In the genomic region with DNA sequence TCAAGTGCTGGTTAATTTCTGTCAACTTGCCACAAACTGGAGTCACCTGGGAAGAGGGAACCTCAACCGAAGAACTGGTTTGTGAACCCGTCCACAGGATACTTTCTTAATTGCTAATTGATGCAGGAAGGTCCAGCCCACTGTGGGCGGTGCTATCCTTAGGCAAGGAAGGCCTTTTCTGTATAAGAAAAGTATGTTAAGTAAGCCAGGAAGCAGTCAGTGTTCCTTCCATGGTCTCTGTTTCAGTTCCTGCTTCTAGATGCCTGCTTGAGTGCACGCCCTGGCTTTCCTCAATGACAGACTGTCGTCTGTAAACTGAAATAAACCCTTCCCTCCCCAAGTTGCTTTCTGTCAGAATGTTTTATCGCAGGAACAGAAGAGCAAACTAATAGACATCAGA, we compare ENCODE assay signal across 30 mouse cellular contexts. TPM values are rescaled to one million over a fixed set of nuclear protein-coding genes. Genes with fewer than 3 reads are reported as not detected.
DNase-seq lines count a peak whose midpoint lies in the region; ATAC-seq and TF ChIP-seq lines count a peak whose summit lies in the region.
"Had no signal": no experiment of that assay in that cellular context is flagged by ENCODE, and none has a peak within 500 bp of the region (broad histone marks: within the 10 kb centered on the region; RNA-seq: fewer than 3 reads in every experiment).

No protein-coding gene starts in this region.

- H3K79me2 ChIP-seq in liver, adult 2 months (ENCODE audit: control insufficient read depth, insufficient read depth, low read length) = no peaks in the 10 kb centered on the region

- no peak for TF ChIP-seq EP300 in liver, postnatal 0 days (IDR thresholded peaks at IDR 0.05; ENCODE audit: low read depth)

- peak; percentile 15 for DNase-seq in liver, adult 2 months (ENCODE audit: extremely low read depth, low read depth, low spot score)
- no peak for DNase-seq in liver, postnatal 0 days
- peak; percentile 84 for DNase-seq in ZHBTc4 (ENCODE audit: low read depth, low spot score)
- DNase-seq in T-cell, adult 2 months (ENCODE audit: low spot score) = no peak
- no peak for DNase-seq in forebrain, embryonic 10.5 days (ENCODE audit: extremely low spot score, low spot score)
- no peak for DNase-seq in right cerebral cortex, postnatal 14 days
- DNase-seq: adrenal gland, postnatal 10 days; cerebellum, adult 11-12 months; cerebellum, adult 9-10 months; cerebellum, postnatal 36 days; gastrocnemius, postnatal 10 days; heart, adult 2 months had no signal

- TF ChIP-seq POLR2A in liver, adult 2 months (IDR thresholded peaks at IDR 0.05; ENCODE audit: extremely low read depth, insufficient read depth, low read length) = no peak

- no peak overlapping the region for H3K27ac ChIP-seq in liver, adult 2 months (replicated peaks; ENCODE audit: insufficient read depth, low read depth, low read length)
- no peak overlapping the region for H3K27ac ChIP-seq in liver, postnatal 0 days (ENCODE audit: low read depth)
- no peak overlapping the region for H3K27ac ChIP-seq in forebrain, embryonic 10.5 days
- H3K27ac ChIP-seq: embryonic facial prominence, embryonic 15.5 days; forebrain, embryonic 15.5 days; heart, adult 2 months; hindbrain, embryonic 10.5 days; hindbrain, embryonic 14.5 days; intestine, embryonic 15.5 days had no signal

- H3K36me3 ChIP-seq in liver, adult 2 months (ENCODE audit: control insufficient read depth, insufficient read depth, low read length) = no peaks in the 10 kb centered on the region
- no peaks in the 10 kb centered on the region for H3K36me3 ChIP-seq in liver, postnatal 0 days (replicated peaks; ENCODE audit: insufficient read depth, low read length)
- peaks cover 28% of the 10 kb centered on the region for H3K36me3 ChIP-seq in forebrain, embryonic 10.5 days (replicated peaks)
- H3K36me3 ChIP-seq: embryonic facial prominence, embryonic 15.5 days; forebrain, embryonic 15.5 days; heart, embryonic 12.5 days; intestine, embryonic 15.5 days had no signal

- peaks cover 10% of the 10 kb centered on the region for H3K27me3 ChIP-seq in liver, adult 2 months (ENCODE audit: control insufficient read depth, insufficient read depth, low read length)
- H3K27me3 ChIP-seq in liver, postnatal 0 days (ENCODE audit: insufficient read depth, low read length) = peaks cover 34% of the 10 kb centered on the region
- H3K27me3 ChIP-seq in forebrain, embryonic 10.5 days (ENCODE audit: poor library complexity, severe bottlenecking) = peaks cover 22% of the 10 kb centered on the region
- H3K27me3 ChIP-seq: embryonic facial prominence, embryonic 15.5 days; forebrain, embryonic 15.5 days; intestine, embryonic 15.5 days; Patski had no signal

- H3K4me1 ChIP-seq in liver, adult 2 months (ENCODE audit: control insufficient read depth, insufficient read depth, low read length) = peaks cover 7% of the 10 kb centered on the region
- H3K4me1 ChIP-seq in liver, postnatal 0 days (ENCODE audit: insufficient read depth) = peaks cover 11% of the 10 kb centered on the region
- peaks cover 20% of the 10 kb centered on the region for H3K4me1 ChIP-seq in forebrain, embryonic 10.5 days

- H3K4me3 ChIP-seq in liver, adult 2 months (ENCODE audit: insufficient read depth, low read depth, low read length) = no peak overlapping the region
- no peak overlapping the region for H3K4me3 ChIP-seq in liver, postnatal 0 days (ENCODE audit: low read depth, low read length)
- H3K4me3 ChIP-seq in forebrain, embryonic 10.5 days = no peak overlapping the region
- H3K4me3 ChIP-seq: embryonic facial prominence, embryonic 15.5 days; erythroblast, embryonic 14.5 days; forebrain, embryonic 15.5 days; heart, adult 2 months; heart, embryonic 12.5 days; hindbrain, embryonic 10.5 days; intestine, embryonic 15.5 days had no signal

- TF ChIP-seq CTCF in liver, adult 2 months (IDR thresholded peaks at IDR 0.05; ENCODE audit: low read depth, low read length) = no peak
- no peak for TF ChIP-seq CTCF in liver, postnatal 0 days (IDR thresholded peaks at IDR 0.05; ENCODE audit: low read depth)

- no peak overlapping the region for H3K4me2 ChIP-seq in liver, postnatal 0 days (ENCODE audit: low read depth, low read length)
- H3K4me2 ChIP-seq: embryonic facial prominence, embryonic 15.5 days; forebrain, embryonic 15.5 days; heart, embryonic 12.5 days; hindbrain, embryonic 14.5 days; intestine, embryonic 15.5 days had no signal

- WGBS in liver, adult 2 months = 85% methylated on average over 6 of the region's 6 CpGs
- WGBS in liver, postnatal 0 days (ENCODE audit: insufficient replicate concordance) = 70% methylated on average over 6 of the region's 6 CpGs
- 94% methylated on average over 6 of the region's 6 CpGs for WGBS in forebrain, embryonic 10.5 days

- no peak overlapping the region for H3K9ac ChIP-seq in liver, adult 2 months (ENCODE audit: low read depth, low read length)
- H3K9ac ChIP-seq in liver, postnatal 0 days (replicated peaks) = no peak overlapping the region
- H3K9ac ChIP-seq: embryonic facial prominence, embryonic 15.5 days; forebrain, embryonic 15.5 days; heart, embryonic 12.5 days; hindbrain, embryonic 14.5 days; intestine, embryonic 15.5 days had no signal

- H3K9me3 ChIP-seq in liver, postnatal 0 days (ENCODE audit: low read length) = no peaks in the 10 kb centered on the region
- peaks cover 3% of the 10 kb centered on the region; the same call in 1 of the 2 replicates for H3K9me3 ChIP-seq in forebrain, embryonic 10.5 days
- H3K9me3 ChIP-seq: embryonic facial prominence, embryonic 15.5 days; forebrain, embryonic 15.5 days; heart, embryonic 12.5 days; hindbrain, embryonic 10.5 days; intestine, embryonic 15.5 days had no signal

- ATAC-seq in liver, postnatal 0 days = no peak
- ATAC-seq in megakaryocyte progenitor cell, adult 5-6 weeks (replicated peaks; ENCODE audit: poor library complexity) = peak; percentile 68
- ATAC-seq: forebrain, embryonic 15.5 days; intestine, embryonic 15.5 days; Patski had no signal

RNA-seq across cellular contexts. Expression of a gene that starts 3.9 kb away (rescaled TPM):
- total RNA-seq in liver, adult 2 months (2014; rRNA removed) = 0.09 TPM in 1 of 2 replicates, not detected in the other
- 0.04 and 0.10 TPM in 2 replicates for polyA plus RNA-seq in liver, adult 2 months (2012; rRNA removed)
- 0.15 and 0.34 TPM in 2 replicates for polyA plus RNA-seq in liver, postnatal 0 days (2015; fragmentation: Nextera tagmentation; extraction: Ambion mirVana)
- 0.84 and 1.3 TPM in 2 replicates for total RNA-seq in megakaryocyte progenitor cell, adult 5-6 weeks (2015)
- 1.5 and 2.8 TPM in 2 replicates for total RNA-seq in megakaryocyte progenitor cell, adult 5-6 weeks (2017)
- polyA plus RNA-seq in forebrain, embryonic 10.5 days (2016; fragmentation: Nextera tagmentation; extraction: Ambion mirVana) = 24.6 and 30.4 TPM in 2 replicates

RNA-seq across cellular contexts. Expression of a gene that starts 21.0 kb away (rescaled TPM):
- total RNA-seq in liver, adult 2 months (2014; rRNA removed) = 0.60 and 0.83 TPM in 2 replicates
- 1.9 and 2.0 TPM in 2 replicates for polyA plus RNA-seq in liver, adult 2 months (2012; rRNA removed)
- 1.4 and 1.5 TPM in 2 replicates for polyA plus RNA-seq in liver, postnatal 0 days (2015; fragmentation: Nextera tagmentation; extraction: Ambion mirVana)
- 1.0 and 2.2 TPM in 2 replicates for total RNA-seq in megakaryocyte progenitor cell, adult 5-6 weeks (2015)
- total RNA-seq in megakaryocyte progenitor cell, adult 5-6 weeks (2017) = 0.10 and 1.1 TPM in 2 replicates
- 2.4 and 2.8 TPM in 2 replicates for polyA plus RNA-seq in forebrain, embryonic 10.5 days (2016; fragmentation: Nextera tagmentation; extraction: Ambion mirVana)
- total RNA-seq: gastrocnemius, postnatal 10 days; MEL had no signal
- polyA plus RNA-seq: forebrain, embryonic 15.5 days; hindbrain, embryonic 14.5 days had no signal

RNA-seq across cellular contexts. Expression of a gene that starts 28.0 kb away (rescaled TPM):
- total RNA-seq in liver, adult 2 months (2014; rRNA removed) = not detected in 2 replicates
- not detected in 2 replicates for polyA plus RNA-seq in liver, adult 2 months (2012; rRNA removed)
- polyA plus RNA-seq in liver, postnatal 0 days (2015; fragmentation: Nextera tagmentation; extraction: Ambion mirVana) = not detected in 2 replicates
- not detected in 2 replicates for total RNA-seq in megakaryocyte progenitor cell, adult 5-6 weeks (2015)
- not detected in 2 replicates for total RNA-seq in megakaryocyte progenitor cell, adult 5-6 weeks (2017)
- polyA plus RNA-seq in forebrain, embryonic 10.5 days (2016; fragmentation: Nextera tagmentation; extraction: Ambion mirVana) = not detected in 2 replicates
- total RNA-seq: adrenal gland, postnatal 10 days; adrenal gland, postnatal 4 days; gastrocnemius, postnatal 10 days; gastrocnemius, postnatal 4 days; heart, adult 2 months; heart, postnatal 25 days; MEL had no signal
- polyA plus RNA-seq: brain, embryonic 14.5 days; C2C12; embryonic facial prominence, embryonic 11.5 days; embryonic facial prominence, embryonic 15.5 days; erythroblast, embryonic 14.5 days; forebrain, embryonic 11.5 days; forebrain, embryonic 15.5 days; heart, adult 2 months; heart, embryonic 12.5 days; heart, embryonic 16.5 days; hindbrain, embryonic 10.5 days; hindbrain, embryonic 14.5 days; intestine, embryonic 15.5 days; Patski had no signal

RNA-seq across cellular contexts. Expression of a gene that starts 39.3 kb away (rescaled TPM):
- 0.81 and 0.83 TPM in 2 replicates for total RNA-seq in liver, adult 2 months (2014; rRNA removed)
- 0.72 and 1.7 TPM in 2 replicates for polyA plus RNA-seq in liver, adult 2 months (2012; rRNA removed)
- 53.6 and 54.4 TPM in 2 replicates for polyA plus RNA-seq in liver, postnatal 0 days (2015; fragmentation: Nextera tagmentation; extraction: Ambion mirVana)
- total RNA-seq in megakaryocyte progenitor cell, adult 5-6 weeks (2015) = 81.7 and 90.1 TPM in 2 replicates
- 37.7 and 55.9 TPM in 2 replicates for total RNA-seq in megakaryocyte progenitor cell, adult 5-6 weeks (2017)
- not detected in 2 replicates for polyA plus RNA-seq in forebrain, embryonic 10.5 days (2016; fragmentation: Nextera tagmentation; extraction: Ambion mirVana)
- total RNA-seq: MEL had no signal
- polyA plus RNA-seq: embryonic facial prominence, embryonic 11.5 days; erythroblast, embryonic 14.5 days; forebrain, embryonic 11.5 days; forebrain, embryonic 15.5 days; heart, embryonic 12.5 days; hindbrain, embryonic 10.5 days had no signal

RNA-seq across cellular contexts. Expression of a gene that starts 43.4 kb away (rescaled TPM):
- total RNA-seq in liver, adult 2 months (2014; rRNA removed) = 21.8 and 28.5 TPM in 2 replicates
- 42.4 and 42.5 TPM in 2 replicates for polyA plus RNA-seq in liver, adult 2 months (2012; rRNA removed)
- 18.0 and 20.1 TPM in 2 replicates for polyA plus RNA-seq in liver, postnatal 0 days (2015; fragmentation: Nextera tagmentation; extraction: Ambion mirVana)
- 12.3 and 12.6 TPM in 2 replicates for total RNA-seq in megakaryocyte progenitor cell, adult 5-6 weeks (2015)
- 5.8 and 14.0 TPM in 2 replicates for total RNA-seq in megakaryocyte progenitor cell, adult 5-6 weeks (2017)
- polyA plus RNA-seq in forebrain, embryonic 10.5 days (2016; fragmentation: Nextera tagmentation; extraction: Ambion mirVana) = 2.0 and 2.2 TPM in 2 replicates

Comparison
In these comparisons a context has a peak if more than half of its experiments do, and no peak if none do; other contexts are left out.
1. DNase-seq: peak in liver, adult 2 months (single experiment) and ZHBTc4 (single experiment); none in liver, postnatal 0 days (single experiment), T-cell, adult 2 months (single experiment), forebrain, embryonic 10.5 days (single experiment) and right cerebral cortex, postnatal 14 days (single experiment).
2. RNA of a gene that starts 3.9 kb away (polyA plus RNA-seq): 24.6 to 30.4 TPM in forebrain, embryonic 10.5 days; 0.15 to 0.34 TPM in liver, postnatal 0 days and 0.04 to 0.10 TPM in liver, adult 2 months; every median in the first group is over 10 times any median in the second.